Mouse (Mus musculus): Measurements from ENCODE around the gene Plcb2. TPM values are rescaled to one million over a fixed set of nuclear protein-coding genes. Genes with fewer than 3 reads are reported as not detected.

Gene Plcb2
- total RNA-seq, 2 experiments from 2014 or later, result 0.40 to 1.1 TPM

GRCm38 (mm10) chr2:118682544-118683260, 45.5 kb downstream of the Plcb2 start:
- DNase-seq, result no peak

DNA sequence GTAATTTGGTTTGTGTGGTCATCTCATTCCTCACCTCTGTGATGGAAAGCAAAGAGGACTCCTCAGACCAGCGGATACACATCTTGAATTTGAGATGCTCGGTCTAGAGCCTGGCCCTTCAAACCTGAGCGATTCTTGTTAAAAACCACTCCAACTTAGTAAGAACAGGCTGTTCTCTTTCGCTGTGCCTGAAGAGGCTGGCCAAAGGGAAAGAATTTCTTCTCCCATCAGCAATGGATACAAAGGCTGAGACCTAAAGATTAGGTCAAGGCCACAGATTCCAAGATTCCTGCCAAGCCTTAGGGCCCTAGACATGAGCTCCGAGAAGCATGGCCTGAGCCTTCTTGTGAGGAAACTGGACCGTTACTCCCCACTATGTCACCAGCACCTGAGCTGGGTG, 47.3 kb downstream of the Plcb2 start:
- no peak for DNase-seq

DNA sequence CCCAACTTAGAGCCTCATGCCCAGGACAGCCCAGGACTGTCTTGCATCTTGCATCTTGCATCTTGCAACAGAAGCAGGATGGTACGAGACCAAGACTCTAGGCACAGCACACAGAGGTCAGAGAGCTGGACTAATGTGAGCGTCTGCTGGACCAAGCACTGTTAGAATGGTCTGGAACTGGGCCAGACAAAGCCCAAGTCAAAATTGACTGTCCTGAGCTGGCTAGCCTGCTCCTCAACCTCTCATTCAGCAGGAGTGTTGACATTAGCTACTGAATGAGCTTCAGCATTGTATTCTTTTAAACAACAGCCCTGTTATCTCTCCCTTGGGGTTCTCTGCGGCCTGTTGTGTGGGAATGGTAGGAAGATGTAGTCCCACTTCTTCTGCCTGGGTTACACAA, 48.7 kb downstream of the Plcb2 start:
- DNase-seq, result no peak

DNA sequence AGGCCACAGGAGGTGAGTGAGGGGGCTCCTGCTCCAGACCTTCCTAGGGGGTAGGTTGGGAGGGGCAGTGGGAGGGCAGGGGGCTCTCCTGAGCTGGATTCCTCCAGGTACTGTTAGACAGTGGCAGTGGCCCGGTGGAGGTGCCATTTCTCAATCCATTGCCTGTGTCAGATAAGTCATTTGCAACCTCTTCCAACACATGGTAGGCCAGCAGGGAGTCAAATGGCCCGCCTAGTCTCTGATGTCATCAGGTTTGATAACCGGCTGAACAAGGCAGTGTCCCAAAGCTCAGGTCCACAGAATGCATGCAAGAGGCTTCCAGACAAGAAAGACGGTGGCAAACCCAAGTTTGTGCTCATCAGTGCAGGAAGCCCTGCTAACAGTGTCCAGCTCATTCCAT, 50.4 kb downstream of the Plcb2 start:
- DNase-seq, result no peak

DNA sequence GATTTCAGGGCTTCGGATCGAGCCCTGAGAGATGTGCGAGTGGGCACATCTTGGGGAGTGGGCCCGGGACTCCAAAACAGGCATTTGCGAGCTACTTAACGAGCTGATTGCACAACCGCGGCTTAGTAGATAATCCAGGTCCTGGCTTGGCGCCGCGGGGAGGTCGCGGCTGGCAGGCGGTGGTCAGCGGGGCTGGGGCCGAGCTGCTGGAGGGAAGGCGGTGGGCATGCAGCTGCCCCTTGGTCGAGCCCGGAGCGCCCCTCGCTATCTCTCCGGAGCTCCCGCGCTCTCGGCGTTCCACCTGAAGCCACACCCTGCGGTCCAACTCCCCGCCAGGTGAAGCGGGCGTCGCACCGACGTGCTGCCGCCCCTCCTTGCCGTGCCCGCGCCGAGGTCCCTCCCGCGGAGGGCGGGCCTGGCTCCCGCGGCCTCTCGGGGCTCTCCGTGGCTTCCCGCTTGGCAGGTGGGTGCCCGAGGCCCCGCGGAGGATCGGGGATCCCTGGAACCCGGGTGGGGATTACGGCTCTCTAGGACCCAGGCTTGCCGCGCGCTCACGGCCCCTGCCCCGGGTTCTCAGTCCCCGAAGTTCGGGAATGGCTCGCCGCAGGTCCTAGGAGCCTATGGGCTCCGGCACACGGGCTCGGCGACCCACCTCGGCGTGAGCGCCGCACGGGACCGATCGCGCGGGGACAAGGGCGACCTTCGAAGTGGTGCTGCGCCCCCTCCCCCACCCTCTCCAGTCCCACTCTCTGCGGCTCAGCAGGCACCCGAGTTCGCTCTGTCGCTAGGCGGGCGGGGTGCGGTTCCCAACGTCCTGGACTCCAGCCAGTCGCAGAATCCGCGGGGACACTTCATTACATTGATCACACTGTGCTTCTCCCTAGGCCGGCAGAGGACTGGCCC, 51.1 kb downstream of the Plcb2 start:
- DNase-seq, result peak; percentile 42

DNA sequence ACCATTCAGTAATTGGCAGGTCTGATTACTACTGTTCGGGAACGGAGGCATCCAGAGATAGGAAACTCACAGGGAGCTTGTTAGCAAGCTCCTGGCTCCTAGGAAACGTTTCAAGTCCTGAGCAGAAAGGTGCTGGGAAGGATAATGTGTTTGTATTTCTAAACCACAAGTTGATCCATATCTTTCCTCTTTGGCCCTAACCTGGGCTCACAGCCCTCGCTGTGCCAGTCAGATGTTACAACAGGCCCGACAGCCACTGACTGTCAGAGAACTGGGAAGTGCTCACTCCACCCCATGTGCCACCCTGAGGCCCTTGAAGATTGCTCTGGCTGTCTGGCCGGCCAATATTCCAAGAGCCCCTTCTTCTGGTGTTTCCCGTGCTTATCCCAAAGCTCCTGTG, 53.7 kb downstream of the Plcb2 start:
- DNase-seq, result no peak

GRCm38 (mm10) chr2:118673686-118674465, 54.4 kb downstream of the Plcb2 start:
- DNase-seq, result no peak

DNA sequence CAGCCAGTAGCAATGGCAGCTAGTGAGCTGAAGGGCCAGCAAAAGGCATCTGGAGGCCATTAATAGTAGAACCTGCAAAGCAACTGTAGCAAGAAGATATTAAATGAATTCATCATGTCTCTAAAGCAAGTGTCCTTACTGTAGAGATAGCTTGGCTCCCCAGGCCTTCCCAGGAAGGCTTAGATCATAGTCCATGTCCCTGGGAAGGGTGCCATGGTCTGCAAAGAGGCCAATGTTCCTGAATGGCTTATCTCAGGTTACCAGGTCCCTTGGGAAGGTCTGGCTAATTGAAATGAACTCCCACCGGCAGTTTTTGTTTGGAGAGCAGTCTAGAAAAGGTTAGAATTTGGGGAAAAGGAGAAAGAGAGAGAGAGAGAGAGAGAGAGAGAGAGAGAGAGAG, 56.5 kb downstream of the Plcb2 start:
- no peak for DNase-seq

DNA sequence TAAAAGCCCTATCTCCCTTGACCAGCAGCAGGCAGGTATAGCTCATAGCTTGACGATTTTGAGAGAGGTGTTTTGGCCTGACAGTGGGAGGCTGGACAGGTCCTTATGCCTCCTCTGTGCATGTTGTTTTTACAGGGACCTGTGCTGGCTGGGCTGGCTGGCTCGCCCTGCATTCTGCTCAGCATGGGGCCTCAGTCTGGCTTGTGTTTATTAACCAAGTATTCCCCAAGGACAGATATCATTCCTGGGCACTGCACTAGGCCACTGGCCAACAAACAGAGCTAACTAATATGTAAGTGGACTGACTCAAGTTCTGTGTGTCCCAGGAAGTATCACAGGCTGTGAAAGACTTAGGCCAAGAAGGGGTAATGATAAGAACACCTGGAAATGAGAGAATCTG, 58.5 kb downstream of the Plcb2 start:
- no peak for DNase-seq

DNA sequence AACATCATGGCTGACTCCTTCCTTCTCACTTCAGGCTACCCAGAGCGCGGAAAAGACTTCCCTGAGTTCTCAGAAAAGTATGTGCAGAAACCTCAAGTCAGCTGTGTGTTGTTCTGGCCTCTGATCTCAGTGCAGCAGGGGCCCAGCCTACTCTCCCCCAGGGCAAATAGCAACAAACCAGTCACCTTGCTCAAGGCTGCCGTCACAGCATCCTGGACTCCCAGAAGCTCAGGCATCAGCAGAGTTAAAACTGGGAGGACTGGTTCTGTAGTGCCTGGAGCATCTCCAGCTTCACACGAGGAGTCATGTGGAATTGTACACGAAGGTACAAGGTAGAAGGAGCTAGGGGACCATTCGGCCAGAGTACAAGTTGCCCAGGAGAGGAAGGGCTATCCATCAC, 59.0 kb downstream of the Plcb2 start:
- no peak for DNase-seq

GRCm38 (mm10) chr2:118667181-118667580, 61.1 kb downstream of the Plcb2 start:
- no peak for DNase-seq

- no peak for DNase-seq
Observed at GRCm38 (mm10) chr2:118665616-118666015, 62.6 kb downstream of the Plcb2 start.

- DNase-seq, result no peak
Observed at GRCm38 (mm10) chr2:118664975-118665516, 63.2 kb downstream of the Plcb2 start.

DNA sequence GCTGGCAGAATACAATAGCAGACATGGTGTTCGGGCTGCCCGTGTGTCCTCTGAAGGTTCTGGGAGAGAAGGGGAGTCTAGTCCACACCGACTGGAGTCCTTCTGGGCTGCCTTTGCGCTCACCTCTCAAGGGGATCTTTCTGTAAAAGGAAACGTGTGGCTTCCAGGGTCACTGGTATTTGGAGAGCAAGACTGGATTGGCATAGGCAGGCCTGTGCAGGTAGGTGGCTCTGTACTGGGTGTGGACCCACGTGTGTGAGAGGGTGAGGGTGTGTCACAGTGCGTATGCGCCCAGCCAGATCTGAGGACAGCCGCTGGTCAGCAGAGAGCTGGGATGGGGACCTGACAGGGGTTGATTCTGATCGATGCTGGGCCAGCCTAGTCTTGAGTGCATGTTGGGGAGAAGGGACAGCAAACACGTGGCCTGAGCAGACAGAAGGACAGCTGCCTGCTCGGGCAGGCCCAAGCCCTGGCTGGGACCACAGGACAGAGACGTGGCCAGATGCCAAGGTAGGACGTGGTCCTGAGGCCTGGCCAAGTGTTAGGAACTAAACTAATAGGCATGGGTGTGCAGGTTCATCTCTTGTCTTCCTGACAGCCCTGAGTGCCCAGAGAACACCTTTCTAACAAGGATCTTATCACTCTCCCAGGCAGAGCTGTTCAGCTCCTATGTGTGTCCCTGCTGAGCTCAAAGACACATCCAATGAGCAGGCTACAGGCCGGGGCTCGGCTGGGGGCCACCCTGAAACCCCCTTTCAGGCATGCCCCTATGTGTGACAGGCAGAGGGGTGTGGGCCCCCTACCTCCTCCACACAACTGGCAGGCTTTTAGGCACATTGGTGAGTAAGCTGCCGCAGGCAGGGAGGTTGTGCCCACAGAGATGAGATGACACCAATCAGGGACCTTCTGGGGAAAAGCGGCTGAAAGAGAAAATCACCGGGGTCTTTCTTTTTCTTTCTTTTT, 64.2 kb downstream of the Plcb2 start:
- DNase-seq, result no peak

GRCm38 (mm10) chr2:118662902-118663803, 65.1 kb downstream of the Plcb2 start, which contains the start of gene Pak6:
Gene Pak6, plus strand, starts transcription at chr2:118663303.
- no peak for DNase-seq

DNA sequence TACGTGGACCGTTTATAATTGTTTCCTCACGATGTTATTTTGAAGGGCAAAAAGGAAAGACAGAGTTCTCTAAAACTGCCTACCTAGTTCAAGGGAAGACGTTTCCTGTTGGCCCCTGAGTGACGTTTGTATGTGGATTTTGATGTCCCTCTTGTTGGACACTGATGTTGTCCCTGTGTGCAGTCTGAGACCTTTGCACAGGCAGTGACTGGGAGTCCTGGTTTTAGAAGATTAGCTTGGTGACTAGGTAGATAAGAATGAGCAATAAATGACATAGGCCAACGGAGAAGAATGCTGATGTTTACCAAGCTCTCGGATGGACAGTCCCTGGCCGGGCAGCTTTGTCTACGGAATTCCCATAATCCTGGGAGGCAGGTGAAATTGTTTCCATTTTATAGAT, 66.3 kb downstream of the Plcb2 start:
- no peak for DNase-seq

GRCm38 (mm10) chr2:118659998-118660452, 68.2 kb downstream of the Plcb2 start:
- no peak for DNase-seq

DNA sequence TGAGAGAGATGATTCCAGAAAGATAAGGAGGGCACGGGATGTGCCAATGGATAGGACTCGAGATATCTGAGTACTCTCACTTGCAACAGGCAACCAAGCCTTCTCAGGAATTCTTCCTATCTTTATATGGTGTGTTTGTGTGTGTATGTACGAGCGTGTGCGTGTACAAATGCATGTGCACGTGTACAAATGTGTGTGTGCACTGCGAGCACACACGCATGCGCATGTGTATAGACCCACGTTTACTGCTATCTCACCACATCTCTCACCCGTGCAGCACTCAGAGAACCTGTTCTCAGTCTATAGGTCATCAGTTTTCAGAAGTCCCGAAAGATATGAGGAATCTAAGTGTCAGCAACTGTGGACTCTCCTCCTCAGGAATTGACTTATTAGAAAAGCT, 68.7 kb downstream of the Plcb2 start:
- no peak for DNase-seq

- DNase-seq, result no peak
Observed at GRCm38 (mm10) chr2:118659077-118659476, 69.2 kb downstream of the Plcb2 start.

DNA sequence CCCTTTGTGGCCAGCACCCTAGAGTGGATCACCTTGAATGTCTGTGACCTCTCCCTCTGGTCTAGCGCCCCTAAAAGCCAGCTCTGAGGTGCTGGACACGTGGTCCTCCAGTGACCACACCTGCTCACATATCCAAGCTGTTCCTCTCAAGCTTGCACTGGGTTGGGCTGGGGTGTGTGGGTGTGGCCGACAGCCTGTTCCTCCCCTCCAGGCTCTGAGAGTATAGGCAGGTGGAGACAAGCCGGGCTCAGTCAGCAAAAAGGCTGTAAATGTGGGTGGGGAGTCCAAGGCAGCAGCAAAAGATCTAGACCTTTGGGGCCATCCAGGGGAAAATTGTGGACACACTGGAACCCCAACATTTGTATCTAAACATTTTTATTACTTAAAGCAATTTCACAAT, 69.8 kb downstream of the Plcb2 start:
- no peak for DNase-seq

Measured in gastrocnemius, postnatal 10 days (tissue).